Mouse (Mus musculus): ENCODE data around the gene Pla2g4a.

Pla2g4a gene

GRCm38 (mm10) chr1:149960734-149961424 is at the start of gene Pla2g4a:
Gene Pla2g4a (minus strand): TSS chr1:149961290.
- peak; percentile 52 for DNase-seq

- DNase-seq, result no peak
These were observed 49.5 kb upstream of the Pla2g4a start for GRCm38 (mm10) chr1:150010629-150010979.

GRCm38 (mm10) chr1:150009968-150010628 is 49.0 kb upstream of the Pla2g4a start:
- DNase-seq, result no peak

DNA sequence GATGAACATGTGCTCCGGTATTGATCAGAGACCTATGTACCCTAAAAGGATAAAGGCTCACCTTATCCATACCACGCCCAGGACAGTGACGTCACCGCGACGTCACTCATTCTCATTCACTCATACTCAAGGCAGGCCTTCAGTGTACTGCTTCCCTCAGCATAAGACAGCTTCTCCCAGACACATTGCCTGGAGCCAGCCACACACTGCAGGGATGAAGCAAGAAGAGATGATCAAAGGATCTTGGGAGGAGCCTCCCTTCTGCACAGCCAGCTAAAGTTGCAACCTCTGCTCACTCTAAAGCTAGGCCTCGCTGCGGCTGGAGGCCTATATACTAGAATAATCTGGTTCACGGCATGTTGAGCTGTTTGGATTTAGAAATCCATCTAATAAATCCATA is 48.0 kb upstream of the Pla2g4a start:
- no peak for DNase-seq

DNA sequence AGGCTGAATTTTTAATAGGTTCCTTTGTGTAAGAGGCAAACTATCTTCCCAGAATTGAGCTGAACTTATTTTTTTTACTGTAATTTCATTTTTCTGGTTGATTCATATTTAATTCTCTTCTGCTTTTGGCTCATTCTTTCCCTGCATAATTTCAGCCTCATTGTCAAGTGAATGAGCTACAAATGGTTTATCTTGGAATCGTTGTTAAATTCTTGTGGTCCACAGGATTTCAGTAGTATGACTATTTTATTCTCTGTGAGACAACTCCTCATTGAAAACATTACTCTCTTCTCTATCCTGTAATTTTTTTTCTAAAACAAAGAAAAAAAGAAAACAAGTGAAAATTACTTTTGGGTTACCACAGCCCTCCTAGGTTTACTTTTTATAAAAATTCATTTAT is 14.5 kb upstream of the Pla2g4a start:
- no peak for DNase-seq

- no peak for DNase-seq
These were observed 4.7 kb upstream of the Pla2g4a start for GRCm38 (mm10) chr1:149965826-149966225.

GRCm38 (mm10) chr1:149961425-149962303 is 574 bp upstream of the Pla2g4a start:
- DNase-seq, result no peak

DNA sequence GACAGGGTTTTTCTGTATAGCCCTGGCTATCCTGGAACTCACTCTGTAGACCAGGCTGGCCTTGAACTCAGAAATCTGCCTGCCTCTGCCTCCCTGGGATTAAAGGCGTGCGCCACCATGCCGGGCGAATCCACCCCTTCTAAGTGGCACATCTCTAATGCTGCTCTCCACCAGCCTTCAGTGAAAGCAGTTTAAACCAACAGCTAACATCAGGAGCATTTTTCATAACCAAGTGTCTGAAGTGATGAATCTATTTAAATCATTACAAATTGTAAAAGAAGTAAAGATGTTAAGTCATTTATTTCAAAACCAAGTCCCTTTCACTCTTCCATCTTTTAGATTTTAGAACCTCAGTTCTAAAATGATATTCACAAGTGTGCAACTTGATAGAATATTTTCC is 839 bp downstream of the Pla2g4a start:
- no peak for DNase-seq

DNA sequence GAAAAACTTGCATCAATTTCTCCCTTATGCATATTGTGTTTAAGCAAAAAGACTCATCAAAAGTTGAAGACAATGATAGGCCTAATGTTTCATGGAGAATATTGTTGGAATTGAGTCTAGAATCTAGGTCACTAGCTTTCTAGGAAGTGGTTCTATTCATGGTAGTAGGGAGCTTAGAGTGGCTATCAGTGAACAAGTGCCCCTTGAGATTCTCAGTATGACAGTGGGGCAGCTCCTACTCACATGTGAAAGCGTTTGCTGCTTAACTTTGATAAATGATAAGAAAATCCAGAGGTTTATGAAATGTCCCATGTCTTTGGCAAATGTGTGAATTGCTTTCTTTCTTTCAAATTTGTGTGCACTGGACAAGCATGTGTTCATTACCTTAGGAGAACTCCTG is 2.0 kb downstream of the Pla2g4a start:
- no peak for DNase-seq

DNA sequence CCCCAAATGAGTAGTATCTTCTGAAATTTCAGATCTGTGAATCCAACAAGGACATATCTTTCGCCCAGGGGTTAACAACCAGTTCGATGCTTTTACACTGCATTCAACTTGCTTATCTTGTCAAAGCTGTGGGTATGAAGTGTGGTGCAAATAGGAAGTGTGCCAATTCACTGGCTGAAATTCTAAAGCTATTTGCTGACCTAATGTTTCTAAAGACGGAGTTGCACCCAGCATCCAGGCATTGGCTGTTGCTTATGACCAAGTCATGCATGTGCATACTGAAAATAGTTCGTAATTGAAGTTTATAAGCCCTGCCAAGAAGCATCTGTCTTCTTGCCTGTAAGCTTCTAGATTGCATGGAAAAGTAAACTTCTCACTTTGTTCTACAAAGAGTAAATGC is 5.6 kb downstream of the Pla2g4a start:
- no peak for DNase-seq

DNA sequence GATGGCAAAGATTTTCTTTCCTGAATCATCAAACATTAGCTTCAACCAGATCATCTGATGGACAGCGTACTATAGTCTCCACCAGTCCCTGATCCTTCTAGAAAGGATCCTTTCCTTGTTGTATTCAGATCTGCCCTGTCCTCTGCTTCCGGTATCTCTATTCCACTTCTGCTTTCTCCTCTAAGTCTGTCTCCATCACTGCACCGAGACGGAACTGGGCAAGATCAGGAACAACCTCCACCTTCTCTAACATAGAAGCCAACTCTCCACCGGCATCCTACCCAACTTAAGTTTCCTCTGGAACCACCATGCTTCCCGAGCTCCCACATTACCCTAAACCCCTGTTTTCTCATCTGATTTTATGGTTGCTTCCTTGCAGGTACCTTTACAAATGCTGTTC is 7.1 kb downstream of the Pla2g4a start:
- no peak for DNase-seq

- DNase-seq, result no peak
These were observed 9.0 kb downstream of the Pla2g4a start for GRCm38 (mm10) chr1:149952050-149952449.

- no peak for DNase-seq
These were observed 10.4 kb downstream of the Pla2g4a start for GRCm38 (mm10) chr1:149950656-149951055.

GRCm38 (mm10) chr1:149950254-149950653 is 10.8 kb downstream of the Pla2g4a start:
- DNase-seq, result peak in 1 of 2 experiments; percentile 42

GRCm38 (mm10) chr1:149949334-149949733 is 11.8 kb downstream of the Pla2g4a start:
- DNase-seq, result no peak

DNA sequence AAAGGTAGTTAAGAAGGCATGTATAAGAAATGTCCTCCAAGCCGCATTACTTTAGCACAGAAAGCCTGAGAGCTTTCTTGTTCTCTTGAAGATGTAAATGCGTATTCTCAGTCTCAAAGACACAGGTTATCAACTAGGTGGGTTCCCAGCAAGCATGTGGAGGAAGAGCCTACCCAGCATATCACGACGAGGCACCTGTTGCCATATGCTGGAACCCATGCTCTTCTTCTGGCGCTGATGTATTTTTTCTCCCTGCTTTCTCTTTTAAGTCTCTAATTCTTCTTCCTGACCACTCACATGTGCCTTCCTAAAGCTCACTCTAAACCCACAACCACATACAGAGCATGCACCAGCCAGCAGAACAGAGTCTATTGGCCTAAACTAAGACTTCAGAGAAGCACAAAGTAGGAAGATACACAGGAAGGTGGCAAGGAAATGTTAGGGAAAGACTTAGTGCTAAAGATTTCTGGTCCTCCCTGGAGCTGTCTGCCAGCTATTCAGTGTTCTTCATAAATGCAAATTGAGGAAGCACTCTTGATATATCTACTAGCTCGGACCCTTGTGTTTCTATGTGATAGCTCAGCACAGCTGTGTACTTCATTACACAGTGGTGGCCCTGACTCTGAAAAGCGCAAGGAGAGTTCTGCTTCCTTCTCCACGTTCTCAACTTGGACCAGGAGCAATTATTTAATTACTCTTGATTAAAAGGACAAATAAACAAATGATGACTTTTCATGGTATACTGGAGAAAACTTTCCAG is 12.8 kb downstream of the Pla2g4a start:
- no peak for DNase-seq

DNA sequence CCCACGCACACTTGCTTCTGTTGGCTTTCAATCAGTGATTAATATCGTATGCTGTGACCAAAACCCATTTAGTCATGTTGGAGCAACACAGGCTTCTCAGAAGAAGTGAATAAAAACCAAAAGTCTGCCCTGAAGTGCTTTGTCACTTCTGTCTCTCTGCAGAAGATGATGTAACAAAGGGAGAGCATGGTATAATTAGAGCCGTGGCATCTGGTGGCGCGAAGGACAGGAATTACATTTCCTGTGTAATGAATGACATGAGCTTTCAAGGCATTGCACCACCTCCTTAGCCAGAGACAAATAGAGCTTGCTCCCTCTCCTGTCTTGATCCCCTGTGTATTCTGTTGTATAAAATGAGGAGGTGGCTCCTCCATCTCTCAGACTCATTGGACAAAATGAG is 14.1 kb downstream of the Pla2g4a start:
- no peak for DNase-seq

DNA sequence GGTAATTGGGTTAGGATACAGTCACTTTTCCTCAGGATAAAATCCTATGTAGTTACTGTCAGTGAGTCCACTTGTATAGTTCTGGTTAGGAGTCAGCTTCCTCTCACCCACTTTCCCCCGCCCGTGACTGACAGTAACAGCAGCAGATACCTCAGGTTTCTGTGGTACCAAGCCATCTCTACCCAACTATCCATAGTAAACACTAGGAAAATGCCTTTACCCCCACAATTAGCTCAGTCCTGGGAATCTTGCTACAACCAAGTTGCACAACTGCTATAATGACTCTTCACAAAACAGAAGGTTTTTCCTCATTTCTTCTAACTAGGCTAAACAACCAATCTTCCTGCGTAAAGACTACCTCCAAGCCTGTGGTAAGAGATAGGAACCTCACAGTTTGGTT is 14.7 kb downstream of the Pla2g4a start:
- DNase-seq, result no peak

DNA sequence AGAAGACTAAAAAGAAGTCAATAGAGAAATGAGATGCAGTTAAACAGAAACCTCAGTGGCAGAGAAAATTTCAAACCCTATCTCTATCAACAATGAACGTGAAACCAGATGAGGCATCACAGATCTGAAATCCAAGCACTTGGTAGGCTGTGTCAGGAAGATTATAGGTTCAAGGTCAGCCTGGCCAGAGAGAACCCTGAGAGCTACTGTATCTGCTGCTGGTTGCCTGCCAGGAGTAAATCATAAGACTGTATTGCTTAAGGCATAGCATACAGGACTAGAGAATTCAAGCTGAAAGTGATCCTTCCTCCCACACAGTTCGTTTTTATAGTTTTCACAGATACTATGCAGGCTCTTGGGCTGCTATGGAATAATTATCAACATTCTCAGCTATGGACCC is 17.5 kb downstream of the Pla2g4a start:
- no peak for DNase-seq

- no peak for DNase-seq
These were observed 20.8 kb downstream of the Pla2g4a start for GRCm38 (mm10) chr1:149940301-149940700.

GRCm38 (mm10) chr1:149939261-149940032 is 21.6 kb downstream of the Pla2g4a start:
- DNase-seq, result no peak

DNA sequence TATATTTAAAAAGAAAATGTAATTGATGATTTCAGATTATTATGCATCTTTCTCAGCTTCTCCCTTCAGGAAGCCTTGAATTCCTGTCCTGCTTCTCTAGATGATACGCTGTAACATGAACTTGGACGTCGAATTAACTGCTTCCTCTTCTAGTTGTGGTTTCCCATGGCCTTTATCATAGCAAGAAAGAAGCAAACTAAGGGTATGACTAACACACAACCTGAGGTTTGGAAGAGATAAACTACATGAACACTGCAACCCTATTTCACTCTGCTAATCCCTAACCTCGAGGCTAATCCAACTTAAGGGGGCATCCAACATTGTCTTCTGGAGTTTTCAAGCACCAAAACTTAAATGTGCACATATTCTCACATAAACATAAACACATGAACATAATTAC is 23.3 kb downstream of the Pla2g4a start:
- no peak for DNase-seq

Measured in kidney, postnatal 25 days (tissue).